Mouse (Mus musculus): ENCODE measurements around the gene Mc1r. TPM values are rescaled to one million over a fixed set of nuclear protein-coding genes. Genes with fewer than 3 reads are reported as not detected.
A peak's percentile ranks its signal among the peaks of the same experiment; 100 is the strongest.

Gene Mc1r
- total RNA-seq (2021) = not detected
- long read RNA-seq, experiment 1 = 0 reads
- long read RNA-seq, experiment 2 = 0 reads

GRCm38 (mm10) chr8:123406786-123407185 lies at the start of gene Mc1r:
Mc1r (plus strand) TSS chr8:123407107.
- DNase-seq = peak; percentile 68 to 80

- DNase-seq = peak; percentile 64 to 80
Observed at GRCm38 (mm10) chr8:123361082-123361739, 45.7 kb upstream of the Mc1r start.

GRCm38 (mm10) chr8:123373403-123374238 lies 33.3 kb upstream of the Mc1r start, which contains the start of gene Tcf25:
Tcf25 (plus strand) TSS chr8:123373753.
- peak; percentile 96 to 97 for DNase-seq

GRCm38 (mm10) chr8:123374239-123374578 lies 32.7 kb upstream of the Mc1r start:
- peak; percentile 96 to 97 for DNase-seq

DNA sequence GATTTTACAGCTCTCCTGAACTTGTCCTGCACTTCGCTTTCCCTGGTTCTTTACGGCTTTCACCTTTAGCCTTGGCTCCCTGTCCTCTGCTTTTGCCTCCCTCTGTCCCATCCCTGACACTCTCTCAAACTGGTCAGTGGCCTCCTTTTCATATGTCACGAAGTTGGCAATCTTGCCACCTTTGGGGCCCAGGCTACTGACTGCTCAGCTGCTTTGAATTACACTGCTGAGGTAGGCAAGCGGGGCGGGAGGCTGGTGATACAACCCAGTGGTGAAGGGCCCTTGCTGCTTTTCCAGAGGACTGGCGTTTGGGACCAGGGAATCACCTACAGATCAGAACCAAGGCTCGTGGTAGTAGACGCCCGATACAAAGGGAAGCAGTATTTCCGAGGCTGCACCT lies 31.2 kb upstream of the Mc1r start:
- no peak for DNase-seq

DNA sequence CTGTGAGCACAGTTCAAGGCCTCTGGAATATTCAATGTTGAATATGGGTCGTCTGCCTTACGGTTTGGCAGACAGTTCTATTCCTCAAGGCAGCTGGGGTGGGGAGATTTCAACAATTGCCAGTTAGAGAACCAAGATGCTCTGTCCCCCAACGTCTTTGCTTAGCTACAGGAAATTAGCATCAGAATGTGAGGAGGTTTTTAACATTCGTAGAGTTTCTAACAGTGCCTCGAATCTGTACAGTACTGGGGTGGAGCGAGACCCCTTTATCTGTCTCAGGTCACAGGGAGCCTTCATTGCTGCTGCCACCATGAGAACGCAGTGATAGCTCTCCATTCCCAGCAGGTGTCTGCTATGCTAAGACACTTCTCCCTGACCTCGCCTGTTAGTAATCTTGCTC lies 30.8 kb upstream of the Mc1r start:
- DNase-seq = no peak

DNA sequence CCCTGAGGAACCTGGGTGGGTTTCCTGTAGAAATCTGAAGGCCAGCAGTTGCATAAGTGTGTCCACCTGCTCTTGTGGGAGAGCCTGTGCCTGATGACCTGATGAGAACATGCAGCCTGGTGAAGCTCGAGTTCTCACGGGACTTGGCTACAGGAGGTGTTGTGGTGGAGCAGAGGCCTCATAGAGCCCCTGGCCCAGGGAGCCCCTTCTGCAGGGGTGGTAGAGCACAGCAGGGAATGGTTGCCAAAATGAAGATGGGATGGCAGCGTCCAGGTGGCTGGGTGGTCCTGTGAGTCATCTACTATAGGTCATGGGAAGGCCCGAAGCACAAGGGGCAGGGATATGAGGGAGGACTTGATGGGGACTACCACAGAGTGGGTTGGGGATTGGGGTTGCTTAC lies 25.2 kb upstream of the Mc1r start:
- no peak for DNase-seq

- DNase-seq = no peak
Observed at GRCm38 (mm10) chr8:123382516-123382915, 24.4 kb upstream of the Mc1r start.

GRCm38 (mm10) chr8:123384883-123385540 lies 21.9 kb upstream of the Mc1r start:
- DNase-seq = peak; percentile 48 to 54

DNA sequence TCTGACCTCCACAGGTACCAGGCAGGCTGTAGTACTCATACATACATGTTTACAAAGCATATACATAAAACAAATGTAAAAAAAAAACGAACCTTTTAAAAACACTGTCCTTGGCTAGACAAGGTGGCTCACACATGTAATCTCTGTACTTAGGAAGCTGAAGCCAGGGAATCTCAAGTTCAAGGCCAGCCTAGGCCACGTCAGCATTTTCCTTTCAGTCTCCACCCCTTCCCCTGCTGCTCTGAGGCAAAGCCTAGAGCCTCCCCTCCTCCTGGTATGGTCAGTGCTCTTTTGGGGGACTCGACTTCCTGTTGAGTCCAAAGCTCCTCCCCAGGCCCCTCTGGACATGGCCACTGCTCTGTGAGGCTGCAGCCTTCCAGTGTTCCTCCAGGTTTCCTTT lies 19.9 kb upstream of the Mc1r start:
- DNase-seq = peak; percentile 55 to 65

- peak in 1 of 2 experiments; percentile 62 for DNase-seq
Observed at GRCm38 (mm10) chr8:123387801-123388200, 19.1 kb upstream of the Mc1r start.

DNA sequence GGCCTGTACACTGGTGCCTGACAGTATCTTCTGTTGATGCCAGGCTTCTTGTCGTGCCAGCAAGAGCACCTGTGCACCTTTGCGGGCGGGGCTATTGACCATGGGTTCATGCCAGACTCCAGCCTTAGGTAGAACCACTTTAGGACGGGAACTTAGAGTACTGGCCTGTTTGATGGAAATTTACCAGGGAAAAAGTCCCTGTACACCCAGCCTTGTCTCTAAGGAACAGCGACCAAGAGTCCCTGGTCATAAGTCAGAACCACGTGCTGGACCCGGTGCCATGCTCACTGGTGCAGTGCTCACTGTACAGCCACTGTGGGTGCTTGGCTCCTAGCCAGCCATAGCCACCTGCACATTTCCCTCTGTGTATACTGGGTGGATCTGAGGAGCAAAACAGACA lies 17.9 kb upstream of the Mc1r start:
- no peak for DNase-seq

GRCm38 (mm10) chr8:123398308-123398707 lies 8.6 kb upstream of the Mc1r start:
- no peak for DNase-seq

GRCm38 (mm10) chr8:123401936-123402335 lies 5.0 kb upstream of the Mc1r start:
- no peak for DNase-seq

- DNase-seq = no peak
Observed at GRCm38 (mm10) chr8:123402730-123403326, 4.1 kb upstream of the Mc1r start.

DNA sequence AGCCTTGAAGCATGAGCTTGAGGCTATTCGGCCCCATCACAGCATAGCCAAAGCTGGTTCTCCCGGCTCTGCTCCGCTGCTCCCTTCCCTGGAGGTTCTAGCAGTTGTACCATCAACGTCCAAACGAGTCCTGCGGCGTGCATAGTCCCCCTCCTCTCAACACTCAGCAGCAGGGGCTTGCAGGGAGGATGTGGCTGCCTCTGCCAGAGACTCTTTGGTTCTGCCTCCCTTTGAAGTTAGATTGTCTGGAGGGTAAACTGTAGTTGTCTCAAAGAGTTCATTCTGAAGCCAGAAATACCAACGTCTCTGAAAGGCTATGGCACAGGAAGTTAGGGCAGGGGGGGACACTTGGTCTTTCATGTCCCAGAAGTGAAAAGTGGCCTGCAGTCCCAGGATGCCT lies 2.4 kb upstream of the Mc1r start:
- no peak for DNase-seq

- DNase-seq = no peak
Observed at GRCm38 (mm10) chr8:123407612-123408011, 705 bp downstream of the Mc1r start.

DNA sequence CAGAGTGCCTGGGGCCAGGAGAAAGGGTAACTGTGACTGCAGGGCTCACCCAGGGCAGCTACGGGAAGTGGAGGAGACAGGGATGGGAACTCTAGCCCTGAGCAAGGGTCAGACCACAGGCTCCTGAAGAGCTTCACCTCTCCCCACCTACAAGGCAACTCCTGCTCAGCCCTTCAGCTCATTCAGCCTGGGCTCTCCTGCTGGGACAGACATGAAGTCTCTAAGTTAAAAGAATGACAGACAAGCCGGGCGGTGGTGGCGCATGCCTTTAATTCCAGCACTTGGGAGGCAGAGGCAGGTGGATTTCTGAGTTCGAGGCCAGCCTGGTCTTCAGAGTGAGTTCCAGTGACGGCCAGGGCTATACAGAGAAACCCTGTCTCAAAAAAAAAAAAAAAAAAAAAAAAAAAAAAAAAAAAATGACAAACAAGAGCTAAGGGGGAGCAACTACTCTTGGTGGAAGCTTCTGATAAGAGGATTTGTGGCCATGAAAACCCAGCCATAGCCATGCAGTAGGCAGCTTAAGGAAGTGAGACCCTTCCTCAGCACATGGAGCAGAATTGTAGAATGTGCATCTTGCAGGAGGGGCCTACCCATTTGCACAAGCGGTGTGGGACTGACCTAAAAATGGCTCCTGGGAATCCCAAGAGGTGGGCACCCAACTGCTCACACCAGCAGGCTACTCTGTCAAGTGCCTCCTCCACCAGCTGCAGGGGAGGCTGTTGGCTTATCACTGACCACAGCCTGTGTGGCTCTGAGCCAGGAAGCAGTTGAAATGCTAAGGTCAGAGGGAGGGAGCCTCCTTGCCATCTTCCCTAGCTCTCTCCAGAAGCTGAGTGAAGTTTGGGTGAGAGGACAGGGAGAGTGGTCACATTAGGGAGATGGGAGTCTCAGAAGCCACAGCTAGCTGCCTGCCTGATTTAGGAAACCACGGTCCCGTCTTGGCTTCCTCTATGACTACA lies 2.0 kb downstream of the Mc1r start:
- peak; percentile 80 to 81 for DNase-seq

DNA sequence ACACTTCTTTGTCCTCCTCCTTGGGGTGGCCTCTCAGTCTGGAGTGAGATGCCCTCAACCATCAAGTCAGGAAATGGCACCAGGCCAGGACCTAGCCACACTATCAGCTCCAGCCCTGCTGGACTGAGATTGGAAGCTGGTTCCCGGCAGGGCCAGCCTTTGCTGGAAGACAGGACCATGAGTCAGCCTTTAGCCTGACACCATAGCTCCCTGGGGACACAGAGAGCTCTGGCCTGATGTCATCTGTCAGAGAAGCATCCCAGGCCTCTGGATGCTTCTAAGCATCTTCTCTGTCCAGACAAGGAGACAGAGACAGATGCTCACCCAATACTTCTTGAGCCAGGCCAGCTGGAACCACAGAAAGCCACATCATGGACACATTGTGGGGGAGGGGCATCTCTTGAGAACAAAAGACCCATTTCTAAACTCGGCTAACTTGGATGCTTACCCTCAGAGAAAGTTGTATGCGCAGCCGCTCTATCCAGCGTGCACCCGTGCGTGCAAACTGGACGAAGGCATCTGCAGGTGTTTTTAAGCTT lies 3.2 kb downstream of the Mc1r start:
- peak; percentile 67 to 74 for DNase-seq

GRCm38 (mm10) chr8:123410788-123411187 lies 3.9 kb downstream of the Mc1r start:
- no peak for DNase-seq

DNA sequence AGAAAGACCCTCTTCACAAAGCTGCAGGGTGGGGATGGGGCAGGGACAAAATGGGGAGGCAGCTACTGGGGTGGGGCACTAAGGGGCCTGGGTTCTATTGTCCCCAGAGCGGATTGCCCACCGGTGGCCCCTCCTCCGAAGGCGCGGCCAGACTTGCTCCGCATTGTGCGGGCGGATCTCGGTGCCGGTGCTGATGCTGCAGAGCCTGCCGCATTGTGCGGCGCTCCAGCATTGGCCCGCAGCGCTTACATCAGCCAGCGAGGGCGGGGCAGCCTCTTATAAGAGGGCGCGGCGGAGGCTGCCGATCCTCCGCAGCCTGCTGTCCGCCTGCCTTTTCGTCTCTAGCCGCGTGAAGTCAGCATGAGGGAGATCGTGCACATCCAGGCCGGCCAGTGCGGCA lies 4.3 kb downstream of the Mc1r start, which contains the start of gene Tubb3:
Gene Tubb3 (plus strand): TSS at position 179 of the 400 bp plus-strand sequence.
- DNase-seq = peak; percentile 64 to 73
